Mouse (Mus musculus) right cerebral cortex, adult 2 months (tissue): ENCODE results near the gene Tnp1.
A peak's percentile ranks its signal among the peaks of the same experiment; 100 is the strongest.

Experiments
- DNase-seq, 2 experiments: peaks; one replicate each; pipeline ENCODE4 v3.0.0; 2021 to 2022; ENCODE audit warnings: low spot score in 2 of 2

Tnp1 gene

GRCm38 (mm10) chr1:73015731-73016130, at the start of gene Tnp1:
Tnp1 (minus strand) TSS chr1:73015909.
- no peak for DNase-seq

DNA sequence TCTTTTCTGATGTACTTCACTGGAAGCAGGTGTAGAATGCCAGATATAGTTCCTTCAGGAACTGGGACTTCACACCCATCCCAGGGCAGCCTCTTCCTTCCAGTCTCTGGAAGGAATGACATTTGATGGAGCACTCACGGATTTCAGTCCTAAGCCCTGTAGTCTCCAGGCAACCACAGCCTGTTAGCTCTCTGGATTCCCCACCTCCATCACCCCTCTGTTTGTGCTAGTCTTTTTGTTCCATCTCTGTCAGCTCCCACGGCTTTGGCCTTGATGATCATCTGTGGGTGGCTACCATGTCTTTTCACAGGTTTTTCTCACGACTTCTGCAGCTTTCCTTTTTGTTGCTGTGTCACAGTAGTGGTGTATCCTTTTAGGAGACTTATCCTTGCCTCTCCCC, 48.6 kb upstream of the Tnp1 start:
- peak; percentile 37 to 56 for DNase-seq

- no peak for DNase-seq
Measured at GRCm38 (mm10) chr1:73061491-73062233, 46.0 kb upstream of the Tnp1 start.

DNA sequence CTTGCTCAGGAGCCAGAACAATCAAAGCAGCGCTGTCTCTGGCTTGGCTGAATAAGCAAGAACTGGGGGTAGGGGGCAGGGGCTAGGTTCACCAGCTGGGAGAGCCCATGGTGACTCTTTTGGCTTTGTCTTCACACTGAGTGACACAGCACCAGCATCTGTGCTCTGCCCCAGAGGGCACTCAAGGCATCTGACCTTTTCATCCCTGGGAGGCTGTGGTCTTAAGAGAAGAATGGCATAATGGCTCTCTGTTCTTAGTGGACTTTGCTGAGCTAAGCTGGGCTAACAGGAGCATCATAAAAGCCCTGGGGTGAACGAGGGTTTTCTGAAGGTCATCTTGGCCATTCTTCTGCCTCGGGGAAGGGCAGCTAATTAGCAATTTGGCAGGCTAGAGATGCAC, 44.6 kb upstream of the Tnp1 start:
- no peak for DNase-seq

DNA sequence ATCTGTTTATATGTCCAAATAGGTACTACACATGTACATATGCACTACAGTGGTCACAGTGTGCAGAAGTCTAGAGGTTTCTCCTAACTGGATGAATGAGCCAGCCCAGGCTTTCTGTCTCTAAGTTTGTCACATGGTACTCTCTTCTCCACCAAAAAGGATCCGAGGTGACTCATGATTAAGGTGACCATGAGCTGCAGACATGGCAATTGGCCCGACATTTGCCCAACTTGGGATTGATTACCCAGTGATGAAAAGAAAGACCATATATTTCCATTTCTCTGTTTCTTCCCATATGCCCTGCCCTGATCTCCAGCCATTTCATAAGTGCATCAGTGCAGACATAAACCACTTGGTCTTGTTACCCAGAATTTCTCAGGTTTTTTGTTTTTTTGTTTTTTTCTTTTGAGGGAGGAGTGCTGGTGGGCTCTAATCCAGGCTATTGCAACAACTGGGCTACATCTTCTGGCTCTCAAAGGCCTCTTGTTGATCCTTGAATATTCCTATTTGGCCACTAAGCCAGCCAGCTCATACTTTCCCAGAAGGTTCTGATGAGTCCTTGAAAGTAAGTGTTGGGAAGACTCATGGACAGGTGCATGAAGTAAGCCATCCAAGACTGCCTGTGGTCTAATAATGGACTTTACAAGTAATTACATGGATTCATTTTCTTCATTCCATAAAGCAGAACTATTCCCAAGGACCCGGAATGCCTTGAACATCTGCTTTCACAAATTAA, 40.7 kb upstream of the Tnp1 start:
- DNase-seq: no peak

DNA sequence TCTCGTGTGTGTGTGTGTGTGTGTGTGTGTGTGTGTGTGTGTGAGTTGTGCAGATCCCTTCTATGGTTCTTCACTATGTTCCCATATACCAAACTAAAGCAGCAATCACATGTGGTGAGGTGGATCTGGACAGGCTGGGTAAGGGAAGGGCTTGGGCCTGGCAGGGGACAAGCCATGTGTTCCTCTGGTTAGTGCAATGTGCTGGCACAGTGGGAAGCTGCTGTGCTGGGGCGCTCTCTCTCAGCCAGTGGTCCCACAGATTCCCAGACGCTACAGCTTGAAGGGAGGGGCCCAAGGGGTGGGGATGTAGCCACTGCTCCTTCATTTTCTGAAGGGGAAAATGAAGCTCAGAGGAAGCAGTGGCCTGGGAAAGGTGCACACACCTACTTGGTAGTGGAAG, 40.1 kb upstream of the Tnp1 start:
- no peak for DNase-seq

DNA sequence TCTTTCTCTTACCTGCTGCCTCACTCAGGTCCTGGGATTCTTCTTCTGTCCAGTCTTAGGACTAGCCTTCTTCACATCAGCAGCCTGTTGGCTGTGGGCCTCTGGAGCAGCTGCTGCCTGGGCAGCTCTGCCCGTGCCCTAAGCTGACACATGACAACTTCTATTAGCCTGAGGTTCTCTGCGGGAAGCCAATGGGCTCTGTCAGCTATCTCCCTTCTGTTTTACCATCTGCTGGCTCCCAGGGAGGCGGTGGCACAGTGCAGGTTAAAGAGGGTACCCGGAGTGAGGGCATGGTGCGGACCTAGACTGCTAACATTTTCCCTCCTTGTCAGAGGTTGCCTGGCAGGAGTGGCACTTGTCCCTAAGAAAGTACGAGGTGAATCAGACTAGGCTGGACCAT, 39.5 kb upstream of the Tnp1 start:
- DNase-seq: no peak

- DNase-seq: no peak
Measured at GRCm38 (mm10) chr1:73053545-73054326, 38.0 kb upstream of the Tnp1 start.

GRCm38 (mm10) chr1:73046896-73047672, 31.4 kb upstream of the Tnp1 start:
- no peak for DNase-seq

DNA sequence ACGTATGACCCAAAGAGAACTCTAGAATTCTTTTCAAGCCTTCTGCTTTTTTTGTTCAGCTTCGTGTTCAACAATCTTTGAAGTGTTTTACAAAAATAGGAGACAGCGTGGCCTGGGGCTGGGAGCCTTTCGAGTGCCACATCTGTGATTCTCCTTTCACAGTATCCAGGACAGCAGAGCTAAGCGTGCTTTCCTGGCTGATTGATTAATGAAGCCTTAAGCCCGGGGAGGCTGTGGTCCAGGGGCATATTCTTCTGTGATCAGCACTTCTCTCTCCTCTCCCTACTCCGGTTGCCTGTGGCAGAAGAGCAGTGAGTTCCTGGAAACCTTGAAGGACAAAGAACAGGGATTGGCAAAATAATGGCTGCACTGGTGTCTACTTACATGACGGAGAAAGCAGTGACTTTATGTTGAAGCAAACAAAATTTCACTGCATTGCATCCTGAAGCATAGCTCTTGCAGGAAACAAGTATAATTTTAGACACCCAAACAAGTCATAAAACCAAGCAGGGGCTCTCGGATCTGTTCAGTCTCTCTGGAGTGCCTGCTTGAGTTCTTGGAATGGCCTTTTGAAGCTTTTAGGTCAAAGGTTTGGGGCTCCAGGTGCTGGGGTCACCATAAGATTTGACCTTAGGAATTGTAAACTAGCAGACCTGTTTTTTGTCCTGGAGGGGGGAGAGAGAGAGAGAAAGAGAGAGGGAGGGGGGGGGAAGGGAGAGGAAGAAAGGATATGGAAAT, 30.4 kb upstream of the Tnp1 start:
- DNase-seq: no peak

- DNase-seq: no peak
Measured at GRCm38 (mm10) chr1:73043671-73044070, 28.0 kb upstream of the Tnp1 start.

DNA sequence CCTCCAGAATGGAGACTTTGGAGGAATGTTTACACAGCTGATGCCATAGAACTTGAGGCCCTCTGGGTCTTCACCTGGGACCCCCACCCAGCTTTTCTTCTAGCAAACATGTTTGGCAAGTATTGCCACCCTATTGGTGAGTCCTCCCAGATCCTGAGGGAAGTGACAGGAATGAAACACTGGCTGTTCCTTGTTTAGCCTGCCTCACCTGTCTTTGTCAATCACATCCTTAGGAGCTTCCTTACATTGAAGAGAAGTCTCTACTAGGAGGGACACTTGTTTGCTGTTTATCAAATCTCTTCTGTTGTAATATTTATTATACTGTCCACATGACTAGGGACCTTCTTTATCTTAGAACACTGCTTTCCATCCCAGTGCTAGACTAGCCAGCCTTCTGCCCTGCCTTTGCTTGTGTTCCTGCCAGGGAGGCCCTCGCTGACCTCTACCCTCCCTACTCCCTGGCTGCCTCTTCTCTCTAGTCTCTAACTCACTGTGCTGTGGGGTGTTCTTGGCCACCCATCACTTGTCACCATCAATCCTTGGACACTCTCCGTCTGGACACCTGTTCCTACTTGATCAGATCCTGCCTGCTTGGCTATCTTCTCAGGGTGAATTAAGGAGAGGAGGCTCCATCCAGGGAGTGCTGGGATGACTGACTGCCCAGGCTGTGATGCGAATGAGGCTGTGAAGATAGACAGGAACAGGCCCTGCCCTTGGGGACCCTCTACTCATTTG, 25.1 kb upstream of the Tnp1 start:
- no peak for DNase-seq

- DNase-seq: no peak
Measured at GRCm38 (mm10) chr1:73038532-73038931, 22.8 kb upstream of the Tnp1 start.

DNA sequence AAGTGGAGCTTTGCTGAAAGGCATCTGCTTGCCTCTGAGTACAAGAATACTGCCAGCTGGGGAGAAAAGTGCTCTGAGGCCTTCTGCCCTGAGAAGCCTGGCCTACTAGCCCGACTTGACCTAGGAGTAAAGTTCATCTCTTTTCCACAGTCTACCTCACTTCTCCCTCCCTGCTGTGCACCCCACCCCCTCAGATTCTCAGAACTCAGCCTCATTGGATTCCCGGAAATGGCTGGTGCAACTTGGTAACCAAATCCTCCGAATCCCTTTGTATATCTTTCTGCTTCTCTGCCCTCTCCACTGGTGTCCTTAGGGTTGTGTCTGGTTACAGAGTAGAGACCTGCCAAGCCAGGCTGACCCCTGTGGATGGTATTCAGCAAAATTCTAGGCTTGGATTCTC, 20.8 kb upstream of the Tnp1 start:
- no peak for DNase-seq

- DNase-seq: no peak
Measured at GRCm38 (mm10) chr1:73035726-73036125, 20.0 kb upstream of the Tnp1 start.

DNA sequence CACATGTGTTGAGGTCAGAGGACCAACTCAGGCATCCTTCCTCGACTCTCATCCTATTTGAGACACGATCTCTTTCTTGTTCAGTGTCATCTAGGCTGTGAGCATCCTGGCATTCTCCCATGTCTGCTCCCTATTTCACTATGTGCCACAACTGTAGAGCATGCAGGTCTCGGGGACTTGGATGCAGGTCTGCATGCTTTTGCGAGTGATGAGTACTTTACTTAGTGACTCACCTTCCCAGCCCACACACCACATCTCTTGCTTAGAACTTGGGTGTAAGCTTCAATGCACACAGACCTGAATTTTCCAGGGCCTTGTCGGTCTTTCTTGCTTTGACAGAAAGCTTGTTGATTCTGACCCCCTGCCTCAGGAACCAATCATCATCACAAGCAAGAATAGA, 16.8 kb upstream of the Tnp1 start:
- peak in 1 of 2 experiments; percentile 15 for DNase-seq

GRCm38 (mm10) chr1:73028741-73029140, 13.0 kb upstream of the Tnp1 start:
- DNase-seq: no peak

GRCm38 (mm10) chr1:73027381-73027780, 11.7 kb upstream of the Tnp1 start:
- no peak for DNase-seq

DNA sequence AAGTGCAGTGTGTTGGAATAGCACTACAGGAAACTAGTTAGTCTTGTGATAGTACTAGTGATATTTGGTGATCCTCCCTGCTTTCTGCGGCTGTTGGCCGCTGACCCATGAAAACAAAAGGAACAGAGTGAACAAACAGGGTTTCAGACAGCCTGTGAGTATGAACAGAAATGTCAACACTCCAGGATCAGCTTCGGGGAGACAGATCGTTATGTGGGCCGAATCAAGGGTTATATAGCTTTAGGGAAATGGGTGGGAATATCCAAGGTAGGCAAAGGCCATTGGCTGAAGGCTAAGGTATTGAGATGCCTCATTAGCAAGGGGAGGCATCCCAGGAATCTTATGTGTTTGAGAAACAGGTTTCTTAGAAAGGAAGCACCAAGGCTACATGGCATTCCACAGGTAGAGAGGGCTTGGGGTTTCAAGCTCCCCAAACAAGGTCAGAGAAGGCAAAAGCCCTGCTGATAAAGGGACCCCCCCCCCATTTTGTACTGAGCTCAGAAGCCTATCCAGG, 11.1 kb upstream of the Tnp1 start:
- DNase-seq: no peak

GRCm38 (mm10) chr1:73026157-73026556, 10.4 kb upstream of the Tnp1 start:
- no peak for DNase-seq
